Mouse (Mus musculus) stomach, embryonic 16.5 days (tissue): ENCODE results near the gene Ptms. TPM values are rescaled to one million over a fixed set of nuclear protein-coding genes. Genes with fewer than 3 reads are reported as not detected.

Source experiments
- ATAC-seq: fragments of 200-750 bp; cut with Nextera tagmentation; 2 replicates; pipeline ENCODE4 v1.8.0; 2017; ENCODE audit warnings: moderate number of reproducible peaks, moderate TSS enrichment; ENCODE audit not compliant: insufficient read depth, low FRiP score
- H3K27ac ChIP-seq: fragments of 300-500 bp; sonication (generic); 2 replicates; pipeline ENCODE4 v1.5.1; 2014; ENCODE audit warnings: low read length
- H3K27me3 ChIP-seq: fragments of 300-500 bp; sonication (generic); 2 replicates; pipeline ENCODE4 v1.6.1; 2014; ENCODE audit warnings: low read length, control low read depth, mixed read lengths; ENCODE audit not compliant: control insufficient read depth, insufficient read depth
- H3K36me3 ChIP-seq: fragments of 300-500 bp; sonication (generic); 2 replicates; pipeline ENCODE4 v1.6.1; 2014; ENCODE audit warnings: low read length; ENCODE audit not compliant: control insufficient read depth, insufficient read depth
- H3K4me1 ChIP-seq: fragments of 300-500 bp; sonication (generic); 2 replicates; pipeline ENCODE4 v1.6.1; 2014; ENCODE audit warnings: low read length, control low read depth, mixed read lengths; ENCODE audit not compliant: control insufficient read depth, insufficient read depth
- H3K4me2 ChIP-seq: fragments of 300-500 bp; sonication (generic); 2 replicates; pipeline ENCODE4 v1.6.1; 2014; ENCODE audit warnings: low read depth, low read length, mixed read lengths
- H3K4me3 ChIP-seq: fragments of 300-500 bp; sonication (generic); replicated peaks from 2 replicates; pipeline ENCODE4 v1.5.1; 2014; ENCODE audit warnings: mild to moderate bottlenecking, low read length
- H3K9ac ChIP-seq: fragments of 300-500 bp; sonication (generic); 2 replicates; pipeline ENCODE4 v1.6.1; 2014; ENCODE audit warnings: low read length
- H3K9me3 ChIP-seq: fragments of 300-500 bp; sonication (generic); replicated peaks from 2 replicates; pipeline ENCODE4 v1.6.1; 2016; ENCODE audit warnings: low read length, control low read depth; ENCODE audit not compliant: control insufficient read depth
- WGBS: fragments of 180-500 bp; shearing (Covaris S2); extraction: QIAGEN DNeasy Blood & Tissue Kit; methylation state at CpG from one replicate; pipeline ENCODE4 v1.1.7; 2014; 5-methylcytosine and 5-hydroxymethylcytosine counted together
- polyA plus RNA-seq: library from polyadenylated mRNA; unstranded; fragments of >200 nt; fragmentation: Nextera tagmentation; extraction: Ambion mirVana; gene quantifications from 2 replicates; pipeline ENCODE4 v1.2.1, GENCODE M21; 2015

The Ptms gene
- polyA plus RNA-seq, 1 experiment from 2014 or later, result 177 TPM

GRCm38 (mm10) chr6:124932314-124932695, 12.4 kb upstream of the Ptms start:
- Histone ChIP-seq H3K4me2 (peak overlapping the region; percentile 97), H3K27ac (peak overlapping the region; percentile 98), H3K27me3 (no peaks in the 10 kb centered on the region), H3K4me1 (peaks cover 22% of the 10 kb centered on the region), H3K4me3 (peak overlapping the region; percentile 96), H3K9me3 (no peaks in the 10 kb centered on the region; the same call in 1 of the 2 replicates), H3K9ac (peak overlapping the region; percentile 98), H3K36me3 (peaks cover 13% of the 10 kb centered on the region; the same call in 1 of the 2 replicates)
- WGBS, result 33% methylated on average over 12 of the region's 12 CpGs
- no peak for ATAC-seq

- peak overlapping the region; percentile 96 for H3K4me3 ChIP-seq
- peak overlapping the region; percentile 98 for H3K27ac ChIP-seq
- no peaks in the 10 kb centered on the region; the same call in 1 of the 2 replicates for H3K9me3 ChIP-seq
- under 1% methylated on average over 48 of the region's 48 CpGs for WGBS
- peak overlapping the region; percentile 97 for H3K4me2 ChIP-seq
- no peaks in the 10 kb centered on the region for H3K27me3 ChIP-seq
- H3K4me1 ChIP-seq, result peaks cover 22% of the 10 kb centered on the region
- peaks cover 13% of the 10 kb centered on the region; the same call in 1 of the 2 replicates for H3K36me3 ChIP-seq
- no peak; the same call in 1 of the 2 replicates for ATAC-seq
- peak overlapping the region; percentile 98 for H3K9ac ChIP-seq
These were observed 11.8 kb upstream of the Ptms start for GRCm38 (mm10) chr6:124931525-124932313.

- Histone ChIP-seq H3K9ac (peak within 1 kb of the TSS; percentile 98), H3K27ac (peak within 1 kb of the TSS; percentile 98), H3K9me3 (no peaks in the 10 kb centered on the region; the same call in 1 of the 2 replicates), H3K27me3 (no peaks in the 10 kb centered on the region), H3K4me1 (peaks cover 26% of the 10 kb centered on the region), H3K36me3 (peaks cover 13% of the 10 kb centered on the region; the same call in 1 of the 2 replicates), H3K4me3 (peak within 1 kb of the TSS; percentile 96), H3K4me2 (peak within 1 kb of the TSS; percentile 97)
- WGBS, result under 1% methylated on average over 61 of the region's 64 CpGs
- peak; percentile 95 for ATAC-seq
These were observed 11.0 kb upstream of the Ptms start, which contains the start of gene Mlf2 for GRCm38 (mm10) chr6:124930754-124931524. TSS of gene Mlf2 (plus strand) at chr6:124931386.

- Histone ChIP-seq H3K4me1 (peaks cover 33% of the 10 kb centered on the region), H3K36me3 (peaks cover 11% of the 10 kb centered on the region; the same call in 1 of the 2 replicates), H3K9ac (peak overlapping the region; percentile 65), H3K9me3 (no peaks in the 10 kb centered on the region; the same call in 1 of the 2 replicates), H3K4me2 (peak overlapping the region; percentile 40), H3K4me3 (peak overlapping the region; percentile 96), H3K27ac (peak overlapping the region; percentile 98), H3K27me3 (no peaks in the 10 kb centered on the region)
- ATAC-seq, result no peak
- WGBS, result 28% methylated on average over 1 of the region's 1 CpGs
These were observed 10.3 kb upstream of the Ptms start for GRCm38 (mm10) chr6:124930231-124930630.

GRCm38 (mm10) chr6:124925941-124926340, 6.0 kb upstream of the Ptms start:
- no peaks in the 10 kb centered on the region for H3K27me3 ChIP-seq
- peak overlapping the region; percentile 37 for H3K4me3 ChIP-seq
- H3K9ac ChIP-seq, result peak overlapping the region; percentile 73
- peak overlapping the region; percentile 61 for H3K4me2 ChIP-seq
- H3K9me3 ChIP-seq, result no peaks in the 10 kb centered on the region
- peak overlapping the region; percentile 98 for H3K27ac ChIP-seq
- peak; percentile 65 for ATAC-seq
- peaks cover 34% of the 10 kb centered on the region for H3K4me1 ChIP-seq
- no peaks in the 10 kb centered on the region for H3K36me3 ChIP-seq
- 7% methylated on average over 5 of the region's 5 CpGs for WGBS

GRCm38 (mm10) chr6:124925173-124925793, 5.4 kb upstream of the Ptms start:
- Histone ChIP-seq H3K36me3 (no peaks in the 10 kb centered on the region), H3K9me3 (no peaks in the 10 kb centered on the region), H3K9ac (peak overlapping the region; percentile 73), H3K4me2 (peak overlapping the region; percentile 61), H3K27me3 (no peaks in the 10 kb centered on the region), H3K27ac (peak overlapping the region; percentile 98), H3K4me3 (peak overlapping the region; percentile 37), H3K4me1 (peaks cover 37% of the 10 kb centered on the region)
- 0 out of 2 replicates have a peak, but pooled peaks have one; percentile 19 for ATAC-seq
- whole genome bisulfite sequencing, result 14% methylated on average over 12 of the region's 12 CpGs

GRCm38 (mm10) chr6:124921539-124921938, 1.6 kb upstream of the Ptms start:
- 57% methylated on average over 4 of the region's 4 CpGs for WGBS
- ATAC-seq, result no peak
- H3K4me3 ChIP-seq, result no peak overlapping the region
- no peaks in the 10 kb centered on the region for H3K9me3 ChIP-seq
- H3K27ac ChIP-seq, result peak overlapping the region; percentile 100; the same call in 1 of the 2 replicates
- H3K4me1 ChIP-seq, result peaks cover 44% of the 10 kb centered on the region
- no peaks in the 10 kb centered on the region for H3K36me3 ChIP-seq
- H3K4me2 ChIP-seq, result no peak overlapping the region
- H3K9ac ChIP-seq, result no peak overlapping the region
- no peaks in the 10 kb centered on the region for H3K27me3 ChIP-seq

- Histone ChIP-seq H3K4me3 (peak overlapping the region; percentile 89), H3K9me3 (no peaks in the 10 kb centered on the region), H3K9ac (peak overlapping the region; percentile 74), H3K36me3 (no peaks in the 10 kb centered on the region), H3K27me3 (no peaks in the 10 kb centered on the region), H3K4me1 (peaks cover 42% of the 10 kb centered on the region), H3K27ac (peak overlapping the region; percentile 100), H3K4me2 (peak overlapping the region; percentile 75)
- ATAC-seq, result no peak
- WGBS, result 29% methylated on average over 9 of the region's 9 CpGs
These were observed 599 bp upstream of the Ptms start for GRCm38 (mm10) chr6:124920318-124921085.
